Mouse (Mus musculus) heart, postnatal 10 days (tissue): ENCODE measurements around the gene Mbd3. TPM values are rescaled to one million over a fixed set of nuclear protein-coding genes. Genes with fewer than 3 reads are reported as not detected.

Experiments
- DNase-seq, 2 experiments: peaks; one replicate each; pipeline ENCODE4 v3.0.0; 2021
- intact Hi-C: fragments of 180-260 bp; cut with DNase I; formaldehyde crosslinking; loops from one replicate; pipeline ENCODE4 v1.15.1; 2025
- total RNA-seq, 2 experiments: library from RNA; stranded (reverse); gene quantifications; 2 replicates each; pipeline ENCODE4 v1.2.3; 2021

Gene Mbd3
- total RNA-seq = 100 to 1,000 TPM; 102 to 105 TPM

- peak; percentile 100 for DNase-seq
- intact Hi-C loops = no loop called here
Observed at GRCm38 (mm10) chr10:80399191-80399972, at the start of gene Mbd3. Gene Mbd3, minus strand, starts transcription at chr10:80399550.

- peak; percentile 72 to 86 for DNase-seq
- intact Hi-C loops = loop anchor here (1.0 to 2.0 kb wide), 3 partner anchors 63 to 103 kb away; no protein-coding TSS in a partner anchor
Observed at GRCm38 (mm10) chr10:80445898-80446601, 46.7 kb upstream of the Mbd3 start.

DNA sequence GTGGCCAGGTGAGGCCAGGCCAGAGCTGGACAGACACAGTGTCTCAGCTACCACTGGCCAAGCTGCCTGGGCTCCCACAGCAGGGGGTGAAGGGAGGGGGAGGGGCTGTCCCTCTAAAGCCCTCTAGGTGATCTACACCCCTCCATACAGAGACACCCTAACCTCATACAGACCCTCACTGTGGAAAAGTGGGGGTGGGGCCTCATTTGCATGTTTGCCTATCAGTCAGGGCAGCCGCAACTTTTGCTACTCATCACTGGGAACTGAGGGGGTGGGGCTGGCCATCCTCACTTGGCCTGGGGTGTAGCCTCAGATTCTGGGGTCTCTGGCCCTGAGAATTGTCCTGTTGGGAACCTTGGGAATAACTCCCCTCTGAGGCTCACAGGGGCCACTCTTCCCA, 45.7 kb upstream of the Mbd3 start:
- intact Hi-C loops = loop anchor here (2.0 kb wide), 1 partner anchor 68 kb away; no protein-coding TSS in a partner anchor
- no peak for DNase-seq

DNA sequence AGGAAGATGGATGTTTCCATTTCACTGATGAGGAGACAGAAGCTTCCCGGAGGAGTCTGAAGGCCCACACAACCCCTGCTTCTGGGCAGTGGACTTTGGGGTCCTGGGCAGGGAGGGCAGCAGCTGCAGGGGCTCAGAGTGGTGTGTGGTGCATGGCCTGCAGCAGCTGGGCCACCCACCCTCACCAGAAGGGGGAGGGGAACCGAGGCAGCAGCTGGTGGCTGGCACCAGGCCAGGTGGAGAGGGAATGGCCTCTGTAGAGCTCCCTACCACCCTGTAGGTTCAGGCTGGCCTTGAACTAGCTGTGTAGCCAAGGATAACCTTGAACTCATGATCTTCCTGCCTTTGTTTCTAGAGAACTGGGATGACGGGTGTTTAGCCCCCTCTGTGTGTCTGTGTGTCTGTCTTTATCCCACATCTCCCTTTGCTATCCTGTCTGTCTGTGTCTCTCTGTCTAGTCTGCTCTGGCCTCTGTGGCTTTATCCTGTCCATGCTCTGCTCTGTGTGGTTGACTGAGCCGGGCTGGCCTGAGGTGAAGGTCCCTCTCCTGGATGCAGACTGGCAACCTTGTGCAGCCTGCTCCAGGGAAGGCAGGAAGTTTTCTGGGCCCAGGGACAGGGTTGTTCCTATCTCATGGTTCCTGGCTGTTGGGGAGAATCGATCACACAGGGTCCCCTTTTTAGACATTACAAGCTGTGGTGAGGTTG, 45.1 kb upstream of the Mbd3 start:
- DNase-seq = no peak
- intact Hi-C loops = loop anchor here (2.0 kb wide), 1 partner anchor 68 kb away; no protein-coding TSS in a partner anchor

DNA sequence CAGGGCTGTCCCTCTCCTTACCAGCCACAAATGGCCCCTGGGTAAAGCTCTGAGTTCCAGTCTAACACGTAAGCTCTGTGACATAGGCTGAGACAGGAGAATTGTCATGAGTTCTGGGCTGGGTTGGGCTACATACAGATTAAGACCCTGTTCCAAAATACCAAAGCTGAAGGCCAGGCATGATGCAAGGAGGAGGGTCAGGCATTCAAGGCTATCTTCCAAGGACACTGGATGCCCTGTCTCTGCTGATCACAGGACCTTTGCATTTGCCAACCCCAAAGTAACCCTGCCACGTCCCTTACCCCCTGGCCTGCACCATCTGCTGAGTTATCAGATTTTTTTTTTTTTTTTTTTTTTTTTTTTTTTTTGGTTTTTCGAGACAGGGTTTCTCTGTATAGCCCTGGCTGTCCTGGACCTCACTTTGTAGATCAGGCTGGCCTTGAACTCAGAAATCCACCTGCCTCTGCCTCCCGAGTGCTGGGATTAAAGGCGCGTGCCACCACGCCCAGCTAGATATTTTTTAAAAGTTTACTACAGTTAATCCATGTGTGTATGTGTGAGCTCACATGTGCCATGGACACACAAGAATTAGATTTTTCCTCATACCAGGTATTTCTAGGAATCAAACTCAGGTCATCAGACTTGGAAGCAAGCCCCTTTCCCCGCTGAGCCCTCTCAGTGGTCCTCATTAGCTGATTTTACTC, 44.4 kb upstream of the Mbd3 start:
- no peak for DNase-seq

GRCm38 (mm10) chr10:80442989-80443388, 43.6 kb upstream of the Mbd3 start:
- no peak for DNase-seq
- intact Hi-C loops = no loop called here

More for the DNA sequence above, 44.4 kb upstream of the Mbd3 start:
- intact Hi-C loops = loop anchor here (2.0 kb wide), 1 partner anchor 67 kb away; no protein-coding TSS in a partner anchor

GRCm38 (mm10) chr10:80441598-80441997, 42.2 kb upstream of the Mbd3 start:
- DNase-seq = no peak
- intact Hi-C loops = no loop called here

DNA sequence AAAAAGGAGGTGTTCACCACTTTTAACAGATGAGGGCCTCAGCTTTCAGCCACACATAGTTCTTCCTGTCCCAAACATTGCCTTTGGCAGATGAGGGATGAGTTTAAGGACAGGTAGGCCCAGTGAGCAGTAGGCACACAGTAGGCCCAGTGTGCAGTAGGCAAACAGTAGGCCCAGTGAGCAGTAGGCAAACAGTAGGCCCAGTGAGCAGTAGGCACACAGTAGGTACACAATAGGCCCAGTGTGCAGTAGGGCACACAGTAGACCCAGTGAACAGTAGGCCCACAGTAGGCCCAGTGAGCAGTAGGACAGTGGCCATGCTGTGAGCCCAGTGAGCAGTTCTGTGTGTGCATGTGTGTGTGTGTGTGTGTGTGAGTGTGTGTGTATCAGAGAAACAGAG, 40.7 kb upstream of the Mbd3 start:
- intact Hi-C loops = no loop called here
- DNase-seq = no peak

GRCm38 (mm10) chr10:80437973-80438372, 38.6 kb upstream of the Mbd3 start:
- DNase-seq = no peak

GRCm38 (mm10) chr10:80436276-80436675, 36.9 kb upstream of the Mbd3 start:
- DNase-seq = peak in 1 of 2 experiments; percentile 25
- intact Hi-C loops = loop anchor here (10.0 kb wide), 1 partner anchor 269 kb away; the partner anchor contains the start of genes Izumo4 and Mob3a

More at GRCm38 (mm10) chr10:80437973-80438372, 38.6 kb upstream of the Mbd3 start:
- intact Hi-C loops = loop anchor here (10.0 kb wide), 1 partner anchor 267 kb away; the partner anchor contains the start of genes Izumo4 and Mob3a

DNA sequence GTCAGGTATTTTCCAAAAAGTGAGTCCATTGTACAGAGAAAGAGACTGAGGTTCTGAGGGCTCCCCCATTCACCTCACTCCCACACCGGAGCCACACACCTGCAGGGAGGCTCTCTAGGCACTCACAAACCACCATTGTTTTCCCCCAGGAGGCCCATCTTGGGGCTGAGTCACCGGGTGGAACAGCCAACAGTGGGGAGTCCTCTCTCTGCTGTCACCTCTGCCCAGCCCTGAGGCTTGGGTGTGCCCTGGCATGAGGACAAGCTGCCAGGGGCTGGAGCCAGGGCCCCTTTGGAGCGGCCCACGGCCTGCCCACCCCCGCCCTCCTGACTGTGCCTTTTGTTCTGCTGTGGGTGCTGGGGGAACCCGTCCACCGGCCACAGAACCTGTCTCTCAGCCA, 36.4 kb upstream of the Mbd3 start:
- intact Hi-C loops = loop anchor here (10.0 kb wide), 1 partner anchor 269 kb away; the partner anchor contains the start of genes Izumo4 and Mob3a
- no peak for DNase-seq

DNA sequence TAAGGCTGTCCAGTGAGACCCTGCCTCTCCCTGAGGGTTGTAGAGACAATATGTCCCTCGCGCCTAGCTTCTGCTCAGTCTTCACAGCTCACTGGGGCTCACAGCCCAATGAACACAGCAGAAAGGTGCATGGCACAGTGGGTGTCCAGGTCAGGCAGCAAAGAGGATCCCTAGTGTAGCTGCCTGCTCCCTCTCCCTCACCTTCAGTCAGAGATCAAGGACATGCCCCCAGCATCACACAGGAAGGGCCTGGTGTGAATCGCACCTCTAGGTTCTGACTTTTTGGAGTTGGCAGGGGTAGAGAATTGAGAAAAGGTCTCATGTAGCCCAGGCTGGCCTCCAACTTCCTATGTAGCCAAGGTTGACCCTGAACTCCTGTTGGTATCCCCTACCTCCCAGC, 35.5 kb upstream of the Mbd3 start:
- DNase-seq = no peak
- intact Hi-C loops = loop anchor here (10.0 kb wide), 1 partner anchor 270 kb away; the partner anchor contains the start of genes Izumo4 and Mob3a

DNA sequence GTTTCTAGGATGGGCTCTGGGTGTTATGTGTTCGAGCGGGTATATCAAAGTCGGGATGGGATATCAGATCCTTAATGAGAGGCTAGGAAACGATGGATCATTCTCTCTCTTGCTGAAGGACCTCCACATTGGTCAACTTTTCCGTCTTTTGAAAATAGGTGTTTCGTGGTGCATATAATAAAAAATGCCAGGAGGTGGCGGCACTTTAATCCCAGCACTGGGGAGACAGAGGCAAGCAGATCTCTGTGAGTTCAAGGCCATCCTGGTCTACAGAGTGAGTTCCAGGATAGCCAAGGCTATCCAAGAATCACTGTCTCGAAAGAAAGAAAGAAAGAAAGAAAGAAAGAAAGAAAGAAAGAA, 34.9 kb upstream of the Mbd3 start:
- DNase-seq = no peak
- intact Hi-C loops = loop anchor here (10.0 kb wide), 1 partner anchor 271 kb away; the partner anchor contains the start of genes Izumo4 and Mob3a

GRCm38 (mm10) chr10:80433513-80434232, 34.3 kb upstream of the Mbd3 start, which contains the start of gene Tcf3:
Gene Tcf3, minus strand, starts transcription at chr10:80433647.
- DNase-seq = peak; percentile 96 to 97
- intact Hi-C loops = loop anchor here (10.0 kb wide), 1 partner anchor 271 kb away; the partner anchor contains the start of genes Izumo4 and Mob3a

DNA sequence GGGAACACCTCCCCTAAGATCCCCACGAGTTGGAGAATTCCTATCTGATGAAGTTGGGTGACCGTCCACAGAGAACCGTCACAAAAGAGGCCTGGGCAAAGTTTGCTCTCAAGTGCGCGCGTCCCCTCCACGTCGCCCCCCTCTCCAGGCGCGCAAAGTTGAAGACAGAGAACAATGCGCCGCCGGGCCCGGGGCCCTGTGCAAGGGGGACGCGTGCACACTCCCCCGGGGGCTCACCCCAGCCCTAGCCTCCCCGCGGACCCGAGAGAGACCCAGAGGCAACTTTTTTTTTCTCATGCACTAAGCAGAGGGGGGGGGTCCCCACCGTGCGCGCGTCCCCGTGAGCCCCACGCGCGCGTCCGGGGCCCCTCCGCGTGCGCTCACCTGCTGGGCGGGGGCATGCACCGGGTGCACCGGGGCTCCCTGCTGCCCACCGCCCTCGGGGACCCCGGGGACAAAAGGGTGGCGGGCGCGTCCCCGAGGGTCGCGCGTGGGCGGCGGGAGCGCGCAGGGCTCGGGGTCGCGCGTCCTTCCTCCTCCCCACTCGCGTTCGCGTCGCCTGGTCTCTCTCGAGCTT, 33.7 kb upstream of the Mbd3 start:
- intact Hi-C loops = loop anchor here (10.0 kb wide), 1 partner anchor 272 kb away; the partner anchor contains the start of genes Izumo4 and Mob3a
- peak; percentile 49 to 59 for DNase-seq

- intact Hi-C loops = loop anchor here (10.0 kb wide), 1 partner anchor 272 kb away; the partner anchor contains the start of genes Izumo4 and Mob3a
- DNase-seq = no peak
Observed at GRCm38 (mm10) chr10:80432387-80432785, 33.0 kb upstream of the Mbd3 start.

GRCm38 (mm10) chr10:80431570-80432386, 32.4 kb upstream of the Mbd3 start:
- peak; percentile 31 to 43 for DNase-seq
- intact Hi-C loops = loop anchor here (10.0 kb wide), 1 partner anchor 273 kb away; the partner anchor contains the start of genes Izumo4 and Mob3a
